In the genomic region with DNA sequence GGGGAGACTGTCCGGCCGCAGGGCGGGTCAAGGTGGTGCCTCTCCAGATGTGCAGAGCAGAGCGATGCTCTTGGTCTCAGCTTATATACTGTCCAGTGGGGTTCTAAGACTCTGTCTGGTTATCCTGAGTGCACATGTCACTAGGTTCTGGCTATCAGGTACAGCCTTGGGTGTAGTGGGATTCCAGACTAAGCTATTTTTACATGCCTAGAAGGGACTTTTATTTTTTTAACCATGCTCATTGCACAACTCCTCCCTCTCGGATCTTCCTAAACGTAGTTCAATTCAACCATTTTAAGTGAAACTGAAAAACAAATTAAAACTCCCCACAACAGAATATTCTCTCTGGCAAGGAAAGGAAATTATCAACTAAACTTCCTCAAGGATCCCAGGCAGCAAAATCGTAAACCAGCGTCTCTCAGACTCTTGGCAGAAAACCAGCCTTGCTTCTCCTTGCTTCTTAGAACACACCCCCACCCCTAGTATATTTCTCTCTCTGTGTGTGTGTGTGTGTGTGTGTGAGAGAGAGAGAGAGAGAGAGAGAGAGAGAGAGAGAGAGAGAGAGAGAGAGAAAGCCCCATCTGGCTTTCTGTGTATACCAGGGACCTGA, we compare ENCODE assay signal across 17 mouse cellular contexts. TPM values are rescaled to one million over a fixed set of nuclear protein-coding genes. Genes with fewer than 3 reads are reported as not detected.
DNase-seq lines count a peak whose midpoint lies in the region; ATAC-seq lines count a peak whose summit lies in the region.
"Had no signal": no experiment of that assay in that cellular context is flagged by ENCODE, and none has a peak within 500 bp of the region (broad histone marks: within the 10 kb centered on the region; RNA-seq: fewer than 3 reads in every experiment).

No protein-coding gene starts in this region.

- no peak overlapping the region for H3K9ac ChIP-seq in heart, embryonic 16.5 days (ENCODE audit: low read length)
- no peak overlapping the region for H3K9ac ChIP-seq in lung, embryonic 16.5 days (ENCODE audit: low read length)
- H3K9ac ChIP-seq in stomach, embryonic 15.5 days, result no peak overlapping the region
- H3K9ac ChIP-seq: liver, embryonic 14.5 days; neural tube, embryonic 12.5 days had no signal

- WGBS in heart, embryonic 16.5 days, result 59% methylated on average over 8 of the region's 8 CpGs
- 49% methylated on average over 8 of the region's 8 CpGs for WGBS in lung, embryonic 16.5 days
- 61% methylated on average over 8 of the region's 8 CpGs for WGBS in stomach, embryonic 15.5 days

- H3K4me1 ChIP-seq in heart, embryonic 16.5 days (ENCODE audit: control insufficient read depth, insufficient read depth, low read length), result peaks cover 24% of the 10 kb centered on the region
- peaks cover 26% of the 10 kb centered on the region for H3K4me1 ChIP-seq in lung, embryonic 16.5 days (replicated peaks; ENCODE audit: control insufficient read depth, insufficient read depth, low read length)
- H3K4me1 ChIP-seq in stomach, embryonic 15.5 days, result no peaks in the 10 kb centered on the region

- H3K4me3 ChIP-seq in heart, embryonic 16.5 days (ENCODE audit: low read length), result no peak overlapping the region
- no peak overlapping the region for H3K4me3 ChIP-seq in lung, embryonic 16.5 days (ENCODE audit: low read length)
- no peak overlapping the region for H3K4me3 ChIP-seq in stomach, embryonic 15.5 days (replicated peaks)
- H3K4me3 ChIP-seq: heart, embryonic 10.5 days; neural tube, embryonic 12.5 days had no signal

- 0 out of 2 replicates have a peak, but pooled peaks have one; percentile 20 for ATAC-seq in heart, embryonic 16.5 days (replicated peaks; ENCODE audit: extremely low read depth, insufficient read depth, low FRiP score)
- peak; percentile 37; the same call in 1 of the 2 replicates for ATAC-seq in lung, embryonic 16.5 days (ENCODE audit: low read depth)
- peak; percentile 48 for ATAC-seq in granulocyte monocyte progenitor cell, adult 5-6 weeks (replicated peaks; ENCODE audit: poor library complexity, severe bottlenecking)
- ATAC-seq in stomach, embryonic 15.5 days (ENCODE audit: insufficient read depth, low FRiP score, low read depth), result no peak
- ATAC-seq: hindbrain, embryonic 16.5 days had no signal

- peak overlapping the region; percentile 20 for H3K4me2 ChIP-seq in heart, embryonic 16.5 days (ENCODE audit: low read depth, low read length)
- H3K4me2 ChIP-seq in lung, embryonic 16.5 days (ENCODE audit: low read depth, low read length), result no peak overlapping the region
- no peak overlapping the region for H3K4me2 ChIP-seq in stomach, embryonic 15.5 days
- H3K4me2 ChIP-seq: neural tube, embryonic 12.5 days had no signal

- DNase-seq in heart, adult 8-10 months (ENCODE audit: low spot score), result no peak
- DNase-seq in lung, postnatal 25 days (ENCODE audit: low spot score), result no peak
- no peak for DNase-seq in spleen, adult 18-20 months
- DNase-seq: adrenal gland, adult 8-10 months; cerebellum, adult 2 months; gastrocnemius, postnatal 10 days; kidney, adult 9 months; right cerebral cortex, postnatal 25 days had no signal

- no peaks in the 10 kb centered on the region for H3K27me3 ChIP-seq in heart, embryonic 16.5 days (ENCODE audit: control insufficient read depth, insufficient read depth, low read length)
- H3K27me3 ChIP-seq in lung, embryonic 16.5 days (ENCODE audit: control insufficient read depth, insufficient read depth, low read depth, low read length), result no peaks in the 10 kb centered on the region
- H3K27me3 ChIP-seq in stomach, embryonic 15.5 days (replicated peaks), result no peaks in the 10 kb centered on the region
- H3K27me3 ChIP-seq: neural tube, embryonic 12.5 days had no signal

- peak overlapping the region; percentile 64 for H3K27ac ChIP-seq in heart, embryonic 16.5 days (ENCODE audit: low read length)
- H3K27ac ChIP-seq in lung, embryonic 16.5 days (ENCODE audit: low read length), result peak overlapping the region; percentile 23
- H3K27ac ChIP-seq in stomach, embryonic 15.5 days, result peak overlapping the region; percentile 5; the same call in 1 of the 2 replicates
- H3K27ac ChIP-seq: heart, embryonic 10.5 days; liver, embryonic 14.5 days; neural tube, embryonic 12.5 days had no signal

- no peaks in the 10 kb centered on the region for H3K9me3 ChIP-seq in heart, embryonic 16.5 days (replicated peaks; ENCODE audit: control insufficient read depth, low read length)
- no peaks in the 10 kb centered on the region for H3K9me3 ChIP-seq in lung, embryonic 16.5 days (ENCODE audit: control insufficient read depth, low read length)
- H3K9me3 ChIP-seq in stomach, embryonic 15.5 days, result no peaks in the 10 kb centered on the region
- H3K9me3 ChIP-seq: G1E; heart, embryonic 10.5 days; neural tube, embryonic 12.5 days had no signal

- no peaks in the 10 kb centered on the region for H3K36me3 ChIP-seq in heart, embryonic 16.5 days (ENCODE audit: control insufficient read depth, insufficient read depth)
- no peaks in the 10 kb centered on the region; the same call in 1 of the 2 replicates for H3K36me3 ChIP-seq in lung, embryonic 16.5 days (ENCODE audit: control insufficient read depth, insufficient read depth, low read length)
- no peaks in the 10 kb centered on the region for H3K36me3 ChIP-seq in stomach, embryonic 15.5 days
- H3K36me3 ChIP-seq: G1E; heart, embryonic 10.5 days; neural tube, embryonic 12.5 days had no signal

RNA-seq across cellular contexts. Expression of a gene that starts 47.4 kb away (rescaled TPM):
- 23.4 and 23.7 TPM in 2 replicates for polyA plus RNA-seq in heart, embryonic 16.5 days (2015; fragmentation: Nextera tagmentation; extraction: Ambion mirVana)
- total RNA-seq in heart, adult 8-10 months (2022), result 1 to 10 TPM; 1.9 to 4.1 (median 2.9) TPM
- 53.1 and 54.1 TPM in 2 replicates for polyA plus RNA-seq in lung, embryonic 16.5 days (2015; fragmentation: Nextera tagmentation; extraction: Ambion mirVana)
- total RNA-seq in granulocyte monocyte progenitor cell, adult 5-6 weeks (2014; fragmentation: Nextera tagmentation), result 14.6 and 25.1 TPM in 2 replicates
- total RNA-seq in granulocyte monocyte progenitor cell, adult 5-6 weeks (2017), result 11.2 and 14.2 TPM in 2 replicates
- polyA plus RNA-seq in stomach, embryonic 15.5 days (2015; fragmentation: Nextera tagmentation; extraction: Ambion mirVana), result 18.2 and 19.1 TPM in 2 replicates
- polyA plus RNA-seq: G1E had no signal

Comparison
In these comparisons a context has a peak if more than half of its experiments do, and no peak if none do; other contexts are left out.
1. H3K27ac ChIP-seq: peak in every context shown above with its lines; median percentile 64 in heart, embryonic 16.5 days; 23 in lung, embryonic 16.5 days; 5 in stomach, embryonic 15.5 days.